Mouse (Mus musculus): ENCODE measurements around the gene Foxp1.

Foxp1 gene

DNA sequence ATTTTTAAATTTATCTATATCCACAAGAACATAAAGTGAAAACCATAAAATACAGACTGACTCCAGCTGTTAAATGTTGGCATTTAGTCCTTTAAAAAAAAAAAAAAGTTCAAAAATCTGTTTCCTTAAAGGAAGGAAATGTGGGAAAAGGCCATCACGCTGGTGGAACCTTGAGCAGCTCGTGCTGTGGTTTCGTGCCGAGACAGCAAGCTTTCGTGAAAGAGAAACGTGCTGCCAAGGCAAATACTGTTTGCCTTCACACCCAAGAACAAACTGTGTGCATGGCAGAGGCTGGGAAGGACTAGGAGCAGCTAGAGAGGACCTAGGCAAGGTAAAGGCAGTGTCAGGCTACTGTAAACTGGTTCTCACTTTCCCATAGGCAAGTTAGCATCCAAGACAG is 184.9 kb downstream of the Foxp1 start:
- TF ChIP-seq GATA4 (IDR thresholded peaks at IDR 0.05; ENCODE audit: insufficient replicate concordance, low read length), result no peak

DNA sequence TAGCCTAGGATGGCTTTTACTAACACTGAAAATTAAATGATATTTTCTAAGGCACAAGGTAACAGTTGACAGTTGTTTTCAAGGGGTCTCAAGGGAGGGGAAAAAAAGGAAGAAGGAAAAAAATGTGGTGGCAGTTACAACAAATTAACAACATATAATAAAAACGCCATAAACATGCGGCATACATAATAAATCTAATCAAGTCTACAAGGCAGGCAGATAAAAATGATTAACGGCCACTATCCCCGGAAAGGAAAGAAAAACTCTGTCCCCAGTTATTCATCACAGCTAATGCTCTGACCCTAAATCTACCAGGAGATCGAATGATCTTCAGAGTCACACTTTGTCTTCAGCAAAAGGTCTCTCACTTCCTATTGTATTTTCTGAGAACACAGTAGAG is 186.3 kb downstream of the Foxp1 start:
- no peak for TF ChIP-seq GATA4 (IDR thresholded peaks at IDR 0.05; ENCODE audit: insufficient replicate concordance, low read length)

DNA sequence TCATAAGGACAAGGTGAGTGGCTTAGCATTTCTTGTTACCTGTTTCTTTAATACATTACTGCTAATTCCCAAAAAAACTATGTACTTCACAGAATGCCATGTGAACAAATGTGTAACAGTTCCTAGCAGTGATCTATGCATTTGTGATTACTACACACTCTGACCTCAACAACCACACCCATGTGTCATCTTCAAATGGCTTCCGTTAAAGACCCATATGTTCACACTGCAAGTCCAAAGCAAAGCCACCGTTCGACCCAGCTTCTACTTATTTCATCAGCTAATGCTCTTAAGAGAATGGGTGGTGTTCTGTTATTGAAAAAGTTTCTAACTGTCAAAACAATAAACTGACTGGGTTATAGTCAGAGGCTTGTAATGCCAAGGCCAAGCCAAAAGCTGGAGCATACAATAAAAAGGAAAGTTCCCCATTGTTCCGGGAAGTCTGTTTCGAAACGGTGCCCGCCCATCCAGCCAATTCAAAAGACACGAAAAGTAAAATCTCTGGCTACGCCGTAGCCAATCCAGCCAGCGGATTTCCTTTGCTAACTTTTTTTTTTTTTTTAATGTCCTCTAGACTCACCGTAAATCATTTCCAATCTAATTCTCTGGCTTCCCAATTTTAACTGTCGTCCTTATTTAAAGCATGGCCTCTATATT is 187.2 kb downstream of the Foxp1 start:
- TF ChIP-seq GATA4 (IDR thresholded peaks at IDR 0.05; ENCODE audit: insufficient replicate concordance, low read length), result no peak

DNA sequence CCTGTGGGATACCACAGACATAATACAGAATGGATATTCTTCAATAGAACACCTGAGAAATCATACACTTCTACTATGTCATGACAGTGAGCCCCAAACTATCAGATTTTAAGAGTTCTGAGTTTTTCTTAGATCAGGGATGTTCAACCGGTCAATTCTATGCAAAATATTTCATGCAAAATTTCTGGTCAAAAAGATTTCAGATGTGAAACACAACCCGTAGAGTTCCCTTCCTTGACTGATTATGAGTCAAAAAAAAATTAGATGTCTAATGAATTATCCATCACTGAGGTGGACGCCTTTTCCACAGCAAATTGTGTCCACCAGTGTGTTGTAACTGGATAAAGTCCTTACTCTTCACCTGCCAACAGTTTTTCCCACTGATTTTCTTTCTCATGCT is 188.3 kb downstream of the Foxp1 start:
- no peak for TF ChIP-seq GATA4 (IDR thresholded peaks at IDR 0.05; ENCODE audit: insufficient replicate concordance, low read length)

DNA sequence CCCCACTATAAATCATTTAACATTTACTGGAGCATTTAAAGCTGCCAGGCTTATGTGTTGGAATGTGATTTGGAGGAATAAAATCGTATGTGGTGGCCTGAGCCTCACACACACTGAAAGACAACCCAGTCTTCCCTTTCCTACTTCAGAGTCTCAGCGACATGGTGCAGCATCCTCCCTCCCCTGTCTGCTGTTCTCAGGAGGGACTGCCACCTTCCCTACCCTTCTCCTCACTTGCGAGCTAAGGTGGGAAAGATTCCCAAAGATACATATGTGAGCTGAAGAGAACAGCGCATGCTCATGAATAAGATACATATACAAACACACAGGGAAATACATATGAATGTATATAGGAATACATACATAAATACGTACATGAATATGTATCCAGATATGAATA is 189.4 kb downstream of the Foxp1 start:
- no peak for TF ChIP-seq GATA4 (IDR thresholded peaks at IDR 0.05; ENCODE audit: insufficient replicate concordance, low read length)

DNA sequence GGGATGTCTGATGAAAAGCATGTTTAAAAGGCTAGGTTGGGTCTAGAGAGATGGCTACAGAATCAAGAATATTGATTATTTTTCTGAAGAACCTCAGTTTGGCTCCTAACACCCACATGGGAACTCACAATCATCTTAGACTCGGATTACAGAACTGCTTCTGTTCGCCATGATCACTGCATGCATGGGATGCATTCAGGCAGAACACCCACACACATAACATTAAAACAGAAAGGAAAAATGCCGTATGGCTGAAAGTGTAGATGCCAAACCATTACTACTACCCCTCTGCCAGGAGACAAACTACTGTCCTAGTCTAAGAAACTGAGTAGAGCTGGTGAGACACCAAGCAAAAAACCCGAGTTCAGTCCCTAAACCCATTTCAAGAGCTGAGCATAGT is 192.4 kb downstream of the Foxp1 start:
- no peak for TF ChIP-seq GATA4 (IDR thresholded peaks at IDR 0.05; ENCODE audit: insufficient replicate concordance, low read length)

DNA sequence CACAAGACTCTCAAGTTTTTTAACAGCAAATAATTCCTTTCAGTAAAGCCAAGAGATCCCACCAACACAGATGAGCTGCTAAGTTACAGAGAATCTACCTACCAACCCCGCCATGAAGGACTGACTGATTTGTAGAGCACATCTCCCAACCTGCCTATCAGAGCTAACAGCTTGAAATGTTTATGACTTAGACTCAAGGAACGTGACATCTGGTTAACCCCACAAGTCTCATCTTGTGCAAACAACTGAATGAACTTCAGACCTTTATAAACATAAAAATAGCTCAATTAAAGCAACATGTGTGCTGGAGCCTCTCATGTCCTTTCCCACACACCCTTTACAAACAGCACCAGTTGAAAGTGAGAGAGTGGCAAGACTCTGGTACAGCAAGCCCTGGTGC is 193.9 kb downstream of the Foxp1 start:
- TF ChIP-seq GATA4 (IDR thresholded peaks at IDR 0.05; ENCODE audit: insufficient replicate concordance, low read length), result no peak

DNA sequence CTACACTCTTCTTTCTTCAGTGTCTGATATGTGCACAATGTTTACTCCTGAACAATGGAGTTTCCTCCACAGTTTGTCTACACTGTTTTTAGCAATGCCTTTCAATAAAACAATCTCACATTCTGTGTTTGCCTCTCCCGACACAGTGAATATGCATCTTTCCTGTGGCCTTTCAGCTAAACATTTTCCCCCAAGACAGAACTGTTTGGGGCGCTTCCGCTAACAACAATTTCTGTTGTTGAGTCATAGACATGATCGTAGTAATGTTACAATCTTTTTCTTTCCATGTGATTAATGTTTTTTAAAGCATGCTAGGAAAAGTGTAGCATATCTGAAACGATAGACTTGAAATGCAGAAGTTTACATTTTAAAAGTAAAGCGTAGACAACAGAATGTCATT is 194.4 kb downstream of the Foxp1 start:
- TF ChIP-seq GATA4 (IDR thresholded peaks at IDR 0.05; ENCODE audit: insufficient replicate concordance, low read length), result no peak

DNA sequence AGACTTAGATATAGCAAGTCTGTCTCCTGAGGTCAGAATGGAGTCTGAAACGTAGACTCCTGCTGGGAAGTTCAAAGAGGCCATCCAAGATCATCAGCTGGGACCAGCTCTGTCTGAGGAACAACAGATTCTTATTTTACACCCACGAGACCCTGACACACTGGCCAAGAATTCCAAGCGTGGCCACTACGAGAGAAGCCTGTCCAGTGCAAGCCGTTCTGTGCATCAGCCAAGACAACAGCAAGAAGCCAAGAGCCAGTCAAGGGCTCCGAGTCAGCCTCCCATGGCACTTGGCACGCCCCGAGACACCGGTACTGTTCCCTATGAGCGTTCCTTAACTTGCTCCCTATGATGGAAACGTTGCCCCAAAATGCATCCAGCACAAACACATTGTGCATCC is 194.8 kb downstream of the Foxp1 start:
- TF ChIP-seq GATA4 (IDR thresholded peaks at IDR 0.05; ENCODE audit: insufficient replicate concordance, low read length), result no peak

DNA sequence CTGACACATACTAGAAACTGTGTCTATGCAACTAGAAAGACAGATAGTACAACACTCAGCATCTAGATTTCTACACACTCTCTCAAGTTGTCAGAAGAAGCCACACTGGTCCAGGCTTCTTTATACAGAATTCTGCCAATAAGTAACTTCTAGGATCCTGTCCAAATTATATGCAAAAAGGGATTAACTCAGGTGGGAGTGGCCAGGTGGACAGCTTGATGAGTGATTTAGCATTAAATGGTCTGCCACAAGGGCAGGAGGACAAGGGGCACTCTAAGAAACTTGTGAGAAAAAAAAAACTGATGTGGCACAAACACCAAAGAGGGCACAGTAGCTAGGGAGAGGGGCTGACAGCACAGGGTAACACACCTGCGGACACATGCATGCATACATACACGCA is 196.6 kb downstream of the Foxp1 start:
- TF ChIP-seq GATA4 (IDR thresholded peaks at IDR 0.05; ENCODE audit: insufficient replicate concordance, low read length), result no peak

DNA sequence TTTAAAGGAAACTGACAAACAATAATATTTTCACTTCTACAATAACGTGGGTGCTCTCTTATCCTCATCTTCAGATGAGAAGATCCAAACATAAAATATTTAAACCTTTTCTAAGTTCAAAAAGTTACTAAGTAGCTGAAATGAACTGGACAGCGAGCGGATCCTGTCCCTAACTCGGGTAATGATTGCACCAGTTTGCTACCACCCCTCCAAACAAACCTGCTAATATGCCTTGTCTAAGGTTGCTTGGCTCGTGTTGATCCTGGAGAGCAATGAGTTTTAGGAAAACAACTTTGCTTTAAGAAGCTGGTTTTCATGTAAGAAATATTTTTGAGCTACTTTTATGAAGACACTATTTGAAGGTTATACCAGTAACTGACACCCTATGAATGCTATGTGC is 197.1 kb downstream of the Foxp1 start:
- no peak for TF ChIP-seq GATA4 (IDR thresholded peaks at IDR 0.05; ENCODE audit: insufficient replicate concordance, low read length)

DNA sequence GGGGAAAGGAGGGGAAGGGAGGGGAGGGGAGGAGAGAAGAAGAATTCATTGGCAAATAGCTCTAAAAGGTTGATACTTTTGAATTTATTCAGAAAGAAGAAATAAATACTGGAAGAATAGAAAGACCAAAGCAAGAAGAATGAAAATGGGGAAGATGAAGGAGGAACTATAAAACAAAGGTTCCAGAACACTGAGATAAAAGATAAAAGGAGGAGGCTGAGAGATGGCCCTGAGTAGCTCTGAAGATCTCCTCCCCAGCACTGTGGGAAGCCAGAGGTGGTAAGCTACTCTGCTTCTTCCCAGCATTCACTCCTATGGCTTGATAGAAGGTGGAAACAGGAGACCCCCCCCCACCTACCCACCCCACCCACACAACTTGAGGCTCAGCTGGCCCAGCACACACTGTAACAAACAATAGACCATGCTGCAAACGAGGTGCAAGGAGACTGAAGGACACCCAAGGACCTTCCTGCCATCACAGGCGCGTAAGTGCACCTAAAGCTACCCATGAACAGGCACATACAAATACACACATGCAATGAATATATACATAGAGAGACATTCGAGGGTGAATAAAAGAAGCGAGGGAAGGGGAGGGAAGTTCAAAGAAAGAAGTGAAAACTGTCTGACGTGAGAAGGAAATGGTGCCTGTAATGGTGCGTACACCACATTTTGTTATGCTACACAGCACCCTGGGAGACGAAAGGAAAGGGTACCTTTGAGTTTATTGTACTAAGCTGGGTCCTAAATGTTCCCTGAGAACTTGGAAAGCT is 200.2 kb downstream of the Foxp1 start:
- no peak for TF ChIP-seq GATA4 (IDR thresholded peaks at IDR 0.05; ENCODE audit: insufficient replicate concordance, low read length)

DNA sequence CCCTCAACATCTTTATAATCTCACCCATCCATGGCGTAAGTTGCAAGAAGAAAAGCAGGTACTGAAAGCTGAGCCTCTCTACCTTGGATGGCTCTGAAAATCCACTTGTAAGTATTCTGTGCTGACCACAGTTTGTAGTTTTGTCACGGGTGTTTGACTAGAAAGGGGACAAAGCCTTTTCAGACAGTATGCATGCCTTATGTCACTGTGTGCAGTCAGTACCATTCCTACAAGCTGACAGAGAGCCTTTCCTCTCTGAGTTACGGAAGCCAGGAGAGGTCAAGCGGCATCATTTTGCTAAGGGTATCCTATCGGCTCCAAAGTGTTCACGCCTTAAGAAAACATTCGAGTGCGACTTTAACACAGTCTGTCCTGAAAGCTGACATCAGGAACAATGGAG is 202.1 kb downstream of the Foxp1 start:
- TF ChIP-seq GATA4 (IDR thresholded peaks at IDR 0.05; ENCODE audit: insufficient replicate concordance, low read length), result no peak

DNA sequence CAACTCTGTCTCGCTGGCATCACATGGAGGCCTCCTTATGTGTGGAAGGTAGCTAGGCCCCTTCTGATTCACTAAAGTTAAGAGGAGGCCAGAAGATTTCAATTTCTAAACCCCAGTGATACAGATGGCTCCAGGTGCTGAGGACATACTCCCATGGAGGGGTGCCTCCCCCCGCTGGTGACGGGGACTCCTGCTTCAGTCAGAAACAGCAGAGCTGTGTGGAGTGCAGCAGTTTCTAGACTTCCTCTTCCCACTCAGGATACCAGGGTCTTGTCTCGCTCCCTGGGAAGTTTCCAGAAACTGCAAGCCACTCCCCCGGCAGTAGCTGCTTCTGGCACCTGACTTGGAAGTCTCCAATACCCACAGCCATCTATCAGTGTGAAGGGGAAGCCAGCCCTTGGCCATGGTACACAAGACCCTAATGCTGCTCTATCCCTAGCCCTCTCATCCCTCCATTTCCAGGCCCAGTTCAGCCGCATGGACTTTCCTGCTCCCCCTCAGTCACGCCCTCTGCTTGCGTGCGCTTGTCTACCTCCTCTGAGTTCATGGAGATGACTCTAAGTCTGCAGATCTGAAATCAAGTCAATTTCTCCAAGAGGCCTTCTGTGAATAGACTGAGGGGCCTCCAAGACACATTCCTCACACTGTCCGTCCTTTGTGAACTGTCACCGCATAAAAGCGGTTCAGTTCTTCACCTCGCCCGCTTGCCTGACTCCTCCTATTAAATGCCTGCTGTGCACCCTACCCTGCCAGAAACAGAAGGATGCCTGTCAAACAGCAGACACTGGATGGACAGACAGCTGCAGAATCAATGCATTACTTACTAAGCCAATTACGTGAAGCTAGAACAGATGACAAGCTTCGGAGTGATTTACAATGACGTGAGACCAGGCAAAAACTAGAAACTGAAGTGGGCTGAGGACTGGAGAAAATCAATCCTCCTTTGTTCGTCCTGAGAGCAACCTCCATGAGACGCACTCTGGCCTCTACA is 202.8 kb downstream of the Foxp1 start:
- TF ChIP-seq GATA4 (IDR thresholded peaks at IDR 0.05; ENCODE audit: insufficient replicate concordance, low read length), result no peak

DNA sequence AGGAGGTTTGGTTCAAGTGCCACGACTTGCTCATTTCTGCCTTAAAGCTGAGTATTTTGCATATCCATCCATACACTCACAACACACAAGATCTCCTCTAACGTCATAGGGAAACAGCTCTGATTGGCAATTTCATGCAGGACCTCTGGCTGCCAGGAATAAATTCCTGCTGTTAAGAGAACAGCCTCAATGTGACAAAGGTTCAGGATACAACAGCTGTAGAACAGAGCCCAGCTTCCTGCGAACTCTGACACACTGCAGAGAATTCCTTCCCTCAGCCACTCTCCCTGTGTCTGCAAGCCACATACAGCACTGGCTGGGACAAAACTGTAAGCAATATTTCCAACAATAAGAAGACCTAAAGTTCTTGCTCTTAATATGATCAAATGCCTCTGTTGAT is 207.8 kb downstream of the Foxp1 start:
- TF ChIP-seq GATA4 (IDR thresholded peaks at IDR 0.05; ENCODE audit: insufficient replicate concordance, low read length), result no peak

DNA sequence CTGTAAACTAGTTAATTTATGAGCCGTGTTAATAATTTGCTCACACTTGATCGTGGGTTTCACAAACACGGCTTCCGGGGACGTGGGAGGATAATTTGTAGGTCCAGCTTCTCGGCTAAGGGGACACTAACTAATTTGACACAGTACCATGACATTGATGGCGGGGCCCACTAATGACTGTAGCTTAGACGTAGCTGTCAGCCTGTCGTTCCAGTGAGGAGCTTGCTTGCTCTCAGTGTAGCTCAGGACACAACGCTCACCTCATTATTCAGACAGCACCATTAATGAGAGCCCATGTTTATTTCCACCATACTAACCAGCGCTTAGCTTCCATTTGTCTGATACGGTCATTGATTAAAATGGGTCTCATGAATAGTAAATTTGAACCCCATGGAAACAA is 212.0 kb downstream of the Foxp1 start:
- no peak for TF ChIP-seq GATA4 (IDR thresholded peaks at IDR 0.05; ENCODE audit: insufficient replicate concordance, low read length)

All from liver, adult (tissue).